Mouse (Mus musculus) liver, adult (tissue): ENCODE measurements around the gene Nr1h3.

ENCODE experiments used
- GATA4 ChIP-seq: IDR thresholded peaks from 2 replicates; pipeline ENCODE4 v1.6.1; 2014; ENCODE audit warnings: mild to moderate bottlenecking, low read length; ENCODE audit not compliant: insufficient replicate concordance

Gene Nr1h3

GRCm38 (mm10) chr2:91169587-91170322 is 32.9 kb downstream of the Nr1h3 start:
- TF ChIP-seq GATA4, result no peak

DNA sequence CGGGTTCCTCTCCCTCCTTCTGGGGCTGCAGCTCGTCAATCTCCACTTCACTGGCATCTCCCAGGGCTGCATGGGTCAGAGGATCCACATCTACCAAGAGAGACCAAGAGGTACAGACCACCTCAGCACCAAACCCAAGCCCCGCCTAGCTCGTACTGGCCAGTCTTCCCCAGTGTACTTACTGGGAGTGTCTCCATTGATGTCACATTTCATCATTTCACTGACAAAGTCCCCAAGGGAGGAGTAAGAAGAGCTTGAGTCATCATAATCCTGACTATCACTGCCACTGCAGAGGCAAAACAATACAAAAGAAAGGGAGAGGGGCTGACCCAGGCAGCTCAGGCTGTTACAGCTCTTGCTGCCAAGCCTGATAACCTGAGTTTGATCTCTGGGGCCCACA is 35.0 kb downstream of the Nr1h3 start:
- TF ChIP-seq GATA4, result no peak

GRCm38 (mm10) chr2:91164991-91165390 is 37.6 kb downstream of the Nr1h3 start:
- no peak for TF ChIP-seq GATA4

GRCm38 (mm10) chr2:91163532-91163931 is 39.1 kb downstream of the Nr1h3 start:
- no peak for TF ChIP-seq GATA4

- no peak for TF ChIP-seq GATA4
These were observed 39.7 kb downstream of the Nr1h3 start for GRCm38 (mm10) chr2:91162952-91163351.

DNA sequence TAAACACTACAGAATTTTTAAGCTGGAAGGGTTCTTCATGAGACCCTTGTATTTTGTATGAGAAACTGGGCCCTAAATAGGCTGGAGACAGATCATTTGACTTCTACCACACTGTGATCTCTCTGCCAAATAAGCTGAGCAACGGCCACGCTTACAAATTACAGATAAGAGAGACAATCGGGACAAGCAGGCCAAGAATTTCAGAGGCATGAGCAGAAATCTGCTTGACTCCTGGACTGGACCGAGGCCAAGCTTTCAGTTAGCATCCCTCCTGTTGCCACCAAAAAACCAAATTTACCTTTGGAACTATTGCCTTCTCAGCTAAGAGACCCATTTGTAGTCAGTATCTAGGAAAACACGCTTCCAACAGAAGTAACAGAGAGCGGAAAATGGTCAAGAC is 42.0 kb downstream of the Nr1h3 start:
- peak; percentile 78; the same call in 1 of the 2 replicates for TF ChIP-seq GATA4

DNA sequence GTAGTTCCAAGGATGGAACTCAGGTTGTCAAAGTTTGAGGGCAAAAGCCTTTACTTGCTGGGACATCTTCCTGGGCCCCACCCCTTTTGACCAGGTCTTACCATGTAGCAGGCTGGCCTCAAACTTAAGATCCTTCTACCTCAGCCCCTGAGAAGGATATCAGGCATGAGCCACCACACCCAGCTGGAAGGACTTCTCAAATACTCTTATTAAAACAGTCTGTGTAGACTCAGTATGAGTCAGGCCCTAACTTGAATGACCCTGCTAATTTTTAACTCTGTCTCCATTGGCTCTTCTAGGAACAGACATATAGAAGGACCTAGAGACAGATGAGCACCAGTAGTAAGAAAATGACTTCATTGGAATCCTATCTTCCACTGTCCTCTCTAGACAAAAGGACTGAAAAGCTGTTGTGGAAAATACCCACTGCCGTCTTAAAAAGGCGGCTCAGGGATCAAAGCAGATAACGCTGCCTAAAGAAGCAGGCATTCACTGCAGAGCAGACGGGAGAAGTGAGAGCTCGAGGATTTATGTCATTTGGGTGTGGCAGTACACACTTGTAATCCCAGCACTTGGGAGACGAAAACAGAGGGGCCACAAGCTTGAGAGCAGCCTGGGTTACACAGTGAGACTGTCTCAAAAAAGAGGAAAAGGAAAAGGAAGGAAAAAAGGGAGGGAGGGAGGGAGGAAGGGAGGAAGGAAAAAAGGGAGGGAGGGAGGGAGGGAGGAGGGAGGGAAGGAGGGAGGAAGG is 45.5 kb downstream of the Nr1h3 start:
- no peak for TF ChIP-seq GATA4

- TF ChIP-seq GATA4, result no peak
These were observed 48.5 kb downstream of the Nr1h3 start for GRCm38 (mm10) chr2:91154091-91154490.

DNA sequence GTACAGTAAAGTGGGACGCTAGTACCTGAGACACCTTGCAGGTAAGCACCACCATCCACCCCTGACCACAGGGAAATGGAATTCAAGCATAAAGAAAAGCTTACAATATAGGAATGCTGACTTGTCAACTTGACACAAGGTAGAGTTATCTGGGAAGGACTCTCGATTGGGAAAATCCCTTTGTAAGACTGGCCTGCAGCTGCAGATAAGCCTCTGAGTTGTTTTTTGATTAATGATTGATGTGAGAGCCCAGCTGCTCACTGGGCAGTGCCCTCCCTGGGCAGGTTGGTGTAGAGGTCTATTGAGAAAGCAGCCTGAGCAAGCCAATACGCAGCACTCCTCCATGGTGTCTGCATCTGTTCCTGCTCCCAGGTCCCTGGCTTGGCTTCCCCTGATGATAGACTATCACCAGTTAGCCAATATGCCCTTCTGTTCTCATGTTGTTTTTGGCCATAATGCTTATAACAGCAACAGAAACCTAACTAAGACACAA is 49.7 kb downstream of the Nr1h3 start:
- TF ChIP-seq GATA4, result peak; percentile 91

DNA sequence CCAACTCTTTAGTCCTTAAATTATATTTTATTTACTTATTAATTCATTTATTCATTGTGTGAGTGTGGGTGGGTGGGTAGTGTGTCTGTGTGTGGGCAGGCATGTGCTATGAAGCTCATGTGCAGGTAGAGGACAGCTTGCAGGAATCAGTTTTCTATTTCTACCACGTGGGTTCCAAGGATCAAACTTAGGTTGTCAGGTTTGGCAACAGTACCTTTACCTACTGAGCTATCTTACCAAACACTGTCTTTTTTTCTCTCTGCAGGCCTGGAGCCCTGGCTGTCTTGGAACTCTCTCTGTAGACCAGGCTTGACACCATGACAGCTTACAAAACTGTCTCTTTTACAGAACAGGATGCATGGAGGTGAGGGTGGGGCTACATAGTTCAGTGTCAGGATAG is 51.3 kb downstream of the Nr1h3 start:
- no peak for TF ChIP-seq GATA4

- no peak for TF ChIP-seq GATA4
These were observed 54.5 kb downstream of the Nr1h3 start for GRCm38 (mm10) chr2:91148101-91148500.

- TF ChIP-seq GATA4, result no peak
These were observed 59.2 kb downstream of the Nr1h3 start for GRCm38 (mm10) chr2:91143401-91143800.

DNA sequence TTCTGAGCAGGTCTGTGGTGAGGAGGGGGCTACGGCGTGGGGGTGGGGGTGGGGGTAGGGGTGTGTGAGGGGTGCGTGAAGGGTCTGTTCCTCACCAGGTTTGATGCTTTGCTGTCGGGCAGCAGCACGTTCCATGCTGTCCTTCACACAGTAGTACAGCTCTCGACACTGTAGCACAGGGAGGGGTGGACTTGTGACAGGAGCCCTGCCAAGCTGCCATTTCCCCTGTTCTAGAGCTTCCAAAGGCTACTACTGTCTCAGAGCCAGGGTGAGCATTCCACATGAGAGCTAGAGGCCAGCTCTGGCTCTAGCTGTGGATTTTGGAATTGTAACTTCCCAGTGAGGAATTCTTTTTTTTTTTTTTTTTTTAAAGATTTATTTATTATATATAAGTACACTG is 59.7 kb downstream of the Nr1h3 start:
- no peak for TF ChIP-seq GATA4

- no peak for TF ChIP-seq GATA4
These were observed 62.9 kb downstream of the Nr1h3 start for GRCm38 (mm10) chr2:91139764-91140163.

DNA sequence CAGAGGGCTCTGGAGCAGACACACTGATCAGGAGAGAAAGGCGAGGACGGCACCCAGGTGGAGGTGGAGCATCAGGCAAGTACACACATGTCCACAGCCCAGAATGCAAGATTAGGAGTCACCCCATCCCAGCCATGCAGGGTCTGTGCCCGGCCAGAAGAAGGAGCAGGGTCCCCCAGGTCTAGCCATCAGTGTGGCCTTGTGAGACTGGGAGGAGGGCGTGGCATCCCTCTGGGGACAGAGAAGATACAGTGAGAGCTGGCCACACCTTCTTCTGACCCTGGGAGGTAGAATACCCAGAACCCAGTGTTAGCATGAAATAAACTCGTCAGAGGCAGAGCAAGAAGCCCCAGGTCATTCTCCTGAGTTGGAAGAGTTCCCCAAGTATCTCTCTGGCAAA is 63.3 kb downstream of the Nr1h3 start:
- no peak for TF ChIP-seq GATA4

GRCm38 (mm10) chr2:91137481-91137880 is 65.2 kb downstream of the Nr1h3 start:
- no peak for TF ChIP-seq GATA4

- TF ChIP-seq GATA4, result no peak
These were observed 65.9 kb downstream of the Nr1h3 start for GRCm38 (mm10) chr2:91136513-91137412.
